Mouse (Mus musculus) brain, adult 10 weeks (tissue): ENCODE data around the gene Tmem238l. TPM values are rescaled to one million over a fixed set of nuclear protein-coding genes. Genes with fewer than 3 reads are reported as not detected.

Experiments used
- polyA plus RNA-seq: library from polyadenylated mRNA; stranded (reverse); fragments of 350-450 nt; fragmentation: Illumina TruSeq; extraction: RNeasy Lipid Tissue Mini Kit (QIAGEN cat#74804); gene quantifications from one replicate; pipeline ENCODE4 v1.2.3, GENCODE M21; 2015; ENCODE audit warnings: low read depth, low replicate concordance

The Tmem238l gene
- polyA plus RNA-seq: not detected

DNA sequence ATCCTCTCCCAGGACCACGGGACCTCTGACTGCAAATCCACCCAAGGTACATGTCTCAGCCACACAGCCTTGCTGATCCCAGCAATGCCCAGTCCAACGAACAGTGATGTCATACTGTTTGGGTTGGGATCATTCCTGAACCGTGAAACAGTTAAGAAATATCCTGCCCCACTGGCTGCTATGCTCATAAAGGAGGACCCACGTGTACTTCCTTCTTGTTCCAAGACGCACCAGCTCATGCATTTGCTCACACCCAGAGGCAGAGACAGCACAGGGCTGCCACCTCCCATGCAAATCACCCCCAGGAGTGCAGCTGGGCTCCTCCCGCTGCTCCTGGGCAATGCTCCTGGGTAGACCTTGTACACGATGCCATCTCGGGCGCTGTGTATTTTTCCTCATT is at the start of gene Tmem238l:
Tmem238l (plus strand) TSS at position 336 of the 400 bp plus-strand sequence.

DNA sequence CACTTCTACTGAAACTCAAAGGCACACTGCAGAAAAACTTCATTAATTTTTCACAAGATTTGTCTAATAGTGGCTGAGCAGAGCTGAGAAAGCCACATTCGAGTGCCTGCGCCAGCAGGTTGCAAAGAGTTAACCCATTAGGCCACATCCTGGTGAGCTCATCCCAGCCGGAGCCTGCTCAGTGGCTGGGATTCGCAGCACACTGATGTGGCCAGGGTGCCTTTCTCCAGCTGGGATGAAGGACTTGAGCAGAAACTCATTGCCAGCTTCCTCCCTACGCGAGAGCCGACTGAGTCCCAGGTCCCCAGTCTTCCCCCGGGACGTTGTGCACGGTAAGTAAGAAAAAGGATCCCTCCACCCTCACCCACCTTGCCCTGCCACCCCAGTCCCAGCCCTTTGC is 44.6 kb upstream of the Tmem238l start, which contains the start of gene Pirt:
Pirt (plus strand) TSS at position 171 of the 400 bp plus-strand sequence.

Other genes with a start within 250 kb of the Tmem238l start
- 0.43 TPM for gene Pirt, start 44.7 kb upstream of the Tmem238l start, polyA plus RNA-seq
- gene Tmem220, start 68.5 kb downstream of the Tmem238l start, polyA plus RNA-seq: 0.67 TPM
- gene Adprm, start 96.0 kb downstream of the Tmem238l start, polyA plus RNA-seq: 33.5 TPM
- 9.9 TPM for gene Sco1, start 96.0 kb downstream of the Tmem238l start, polyA plus RNA-seq
- 0.68 TPM for gene Myh3, start 121.7 kb downstream of the Tmem238l start, polyA plus RNA-seq
- 0.10 TPM for gene Myh2, start 214.4 kb downstream of the Tmem238l start, polyA plus RNA-seq
- gene Myh1, start 243.4 kb downstream of the Tmem238l start, polyA plus RNA-seq: 0.42 TPM